Mouse (Mus musculus): ENCODE measurements at regions not wholly inside any gene's neighbourhood (a gene's known extent, or its start where the extent isn't known, plus 50 kb on each side); places are given as distances from the start of the nearest gene placed in this dataset.

DNA sequence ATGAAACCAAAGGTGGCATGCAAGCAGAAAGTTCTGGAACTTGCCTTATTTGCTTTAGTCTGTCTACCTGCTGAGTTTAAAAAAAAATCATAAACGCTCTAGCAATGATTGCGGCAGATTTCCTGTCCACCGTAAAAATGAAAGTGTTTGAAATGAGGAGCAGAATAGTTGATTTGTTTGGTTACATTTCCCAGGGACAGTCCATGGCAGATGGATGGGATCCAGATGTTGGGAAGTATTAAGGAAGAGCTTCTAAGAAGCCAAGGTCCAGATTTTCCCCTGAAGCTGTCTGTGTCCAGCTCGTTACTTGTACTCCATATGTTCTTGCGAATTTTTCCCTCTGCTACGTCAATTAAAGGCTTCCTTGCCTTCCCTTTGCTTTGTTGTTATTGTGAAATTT is 534.2 kb downstream of the Slc4a3 start:
- dilution Hi-C loops (cut with MboI; ENCODE audit: extremely low pct_ligation_motif_present, extremely low pct_unique_long_range_greater_than_20kb, low sequenced_read_pairs), result no loop called here
- Histone ChIP-seq H3K27ac (ENCODE audit: insufficient read depth, low read depth) (no peak overlapping the region), H3K27me3 (replicated peaks) (no peaks in the 10 kb centered on the region), H3K4me1 (ENCODE audit: control insufficient read depth in 1 of 2, insufficient read depth in 2 of 2) (peaks cover 0 to 2% of the 10 kb centered on the region in 2 experiments; a peak in 1 of 4 replicates), H3K9ac (ENCODE audit: insufficient read depth, low read depth) (no peak overlapping the region), H3K4me3 (replicated peaks in 1 of 3; ENCODE audit: low read depth in 2 of 3, low read length in 2 of 3, poor library complexity in 1 of 3) (no peak overlapping the region), H3K79me2 (replicated peaks; ENCODE audit: control insufficient read depth, extremely low read depth, insufficient read depth, poor library complexity, severe bottlenecking) (no peaks in the 10 kb centered on the region), H3K9me3 (replicated peaks; ENCODE audit: low read length) (no peaks in the 10 kb centered on the region), H3K36me3 (replicated peaks in 1 of 2; ENCODE audit: control insufficient read depth in 1 of 2, insufficient read depth in 1 of 2, low read length in 1 of 2) (no peaks in the 10 kb centered on the region), H3K4me2 (ENCODE audit: insufficient read depth, low read depth, poor library complexity, severe bottlenecking) (no peak overlapping the region)
- TF ChIP-seq NELFE (IDR thresholded peaks at IDR 0.05; ENCODE audit: low read depth, low read length) (no peak), MAX (IDR thresholded peaks at IDR 0.05; ENCODE audit: low read length) (no peak), TBP (conservative IDR thresholded peaks at IDR 0.05; ENCODE audit: low read depth, low read length) (no peak), BHLHE40 (IDR thresholded peaks at IDR 0.05; ENCODE audit: low read depth, low read length) (no peak), GABPA (IDR thresholded peaks at IDR 0.05; ENCODE audit: insufficient replicate concordance, low read depth, low read length) (no peak), POLR2A (IDR thresholded peaks at IDR 0.05; ENCODE audit: low read depth, low read length) (no peak), HCFC1 (IDR thresholded peaks at IDR 0.05; ENCODE audit: low read depth, low read length) (no peak), KAT2A (IDR thresholded peaks at IDR 0.05; ENCODE audit: insufficient replicate concordance, low read length) (no peak), E2F4 (IDR thresholded peaks at IDR 0.05; ENCODE audit: insufficient replicate concordance, low read depth, low read length) (no peak), CTCF (conservative IDR thresholded peaks at IDR 0.05 in 1 of 2, IDR thresholded peaks at IDR 0.05 in 1 of 2; ENCODE audit: low read depth in 2 of 2, low read length in 2 of 2) (no peak), MAFK (IDR thresholded peaks at IDR 0.05; ENCODE audit: insufficient replicate concordance, low read length) (no peak), ZMIZ1 (IDR thresholded peaks at IDR 0.05; ENCODE audit: low read depth, low read length) (no peak), SMC3 (IDR thresholded peaks at IDR 0.05; ENCODE audit: low read depth, low read length) (no peak), PAX5 (IDR thresholded peaks at IDR 0.05; ENCODE audit: low read length) (no peak)
- in situ Hi-C loops (cut with MboI; ENCODE audit: low pct_ligation_motif_present, low pct_unique_long_range_greater_than_20kb, low sequenced_read_pairs), result no loop called here
- no peak for DNase-seq (ENCODE audit: extremely low read depth)

DNA sequence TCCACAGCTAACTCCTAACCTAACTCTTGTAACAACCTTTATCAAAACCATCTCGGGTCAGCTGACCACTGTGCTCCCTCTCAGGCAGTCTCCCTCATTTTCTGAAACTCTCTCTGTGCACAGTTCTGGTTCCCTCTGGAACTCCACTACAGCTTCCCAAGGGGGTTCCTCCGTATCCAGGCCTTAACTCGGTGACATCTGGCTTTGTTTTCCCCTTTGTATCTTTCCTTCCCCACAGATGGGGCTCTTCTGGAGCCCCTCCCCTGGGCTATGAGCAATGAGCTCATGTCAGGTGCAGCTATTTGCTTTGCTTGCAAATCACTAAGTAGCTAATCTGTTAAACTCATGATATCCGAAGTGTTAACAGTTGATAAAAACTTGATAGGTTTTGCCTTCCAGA is 535.6 kb downstream of the Slc4a3 start:
- no peaks in the 10 kb centered on the region for H3K79me2 ChIP-seq (replicated peaks; ENCODE audit: control insufficient read depth, extremely low read depth, insufficient read depth, poor library complexity, severe bottlenecking)
- no peaks in the 10 kb centered on the region for H3K27me3 ChIP-seq (replicated peaks)
- DNase-seq (ENCODE audit: extremely low read depth), result no peak
- no peak overlapping the region for H3K4me2 ChIP-seq (ENCODE audit: insufficient read depth, low read depth, poor library complexity, severe bottlenecking)
- in situ Hi-C loops (cut with MboI; ENCODE audit: low pct_ligation_motif_present, low pct_unique_long_range_greater_than_20kb, low sequenced_read_pairs) (no loop called here), dilution Hi-C loops (cut with MboI; ENCODE audit: extremely low pct_ligation_motif_present, extremely low pct_unique_long_range_greater_than_20kb, low sequenced_read_pairs) (no loop called here)
- no peak overlapping the region for H3K9ac ChIP-seq (ENCODE audit: insufficient read depth, low read depth)
- H3K9me3 ChIP-seq (replicated peaks; ENCODE audit: low read length), result no peaks in the 10 kb centered on the region
- no peak for TF ChIP-seq PAX5 (IDR thresholded peaks at IDR 0.05; ENCODE audit: low read length)
- TF ChIP-seq GABPA (IDR thresholded peaks at IDR 0.05; ENCODE audit: insufficient replicate concordance, low read depth, low read length), result no peak
- TF ChIP-seq BHLHE40 (IDR thresholded peaks at IDR 0.05; ENCODE audit: low read depth, low read length), result no peak
- TF ChIP-seq NRF1 (IDR thresholded peaks at IDR 0.05; ENCODE audit: low read depth, low read length), result no peak
- TF ChIP-seq TCF12 (IDR thresholded peaks at IDR 0.05; ENCODE audit: low read depth, low read length), result no peak
- TF ChIP-seq MXI1 (IDR thresholded peaks at IDR 0.05; ENCODE audit: low read depth, low read length), result no peak
- TF ChIP-seq CHD1 (IDR thresholded peaks at IDR 0.05; ENCODE audit: low read depth, low read length), result no peak
- TF ChIP-seq NELFE (IDR thresholded peaks at IDR 0.05; ENCODE audit: low read depth, low read length), result no peak
- TF ChIP-seq POLR2A (IDR thresholded peaks at IDR 0.05; ENCODE audit: low read depth, low read length), result no peak
- TF ChIP-seq ZKSCAN1 (IDR thresholded peaks at IDR 0.05; ENCODE audit: borderline replicate concordance, low read depth, low read length), result no peak
- no peaks in the 10 kb centered on the region for H3K36me3 ChIP-seq (replicated peaks in 1 of 2; ENCODE audit: control insufficient read depth in 1 of 2, insufficient read depth in 1 of 2, low read length in 1 of 2)
- no peak overlapping the region for H3K27ac ChIP-seq (ENCODE audit: insufficient read depth, low read depth)
- H3K4me1 ChIP-seq (ENCODE audit: control insufficient read depth in 1 of 2, insufficient read depth in 2 of 2), result peaks cover 0 to 2% of the 10 kb centered on the region in 2 experiments; a peak in 1 of 4 replicates
- no peak overlapping the region for H3K4me3 ChIP-seq (replicated peaks in 1 of 3; ENCODE audit: low read depth in 2 of 3, low read length in 2 of 3, poor library complexity in 1 of 3)

Data from CH12.LX (cell line).